Mouse (Mus musculus) ES-Bruce4 (cell line): Measurements from ENCODE around the gene Gm38431. TPM values are rescaled to one million over a fixed set of nuclear protein-coding genes. Genes with fewer than 3 reads are reported as not detected.

Experiments used
- H3K27ac ChIP-seq: 2 replicates; pipeline ENCODE4 v1.5.1; 2012; ENCODE audit warnings: low read length, inconsistent platforms; ENCODE audit not compliant: insufficient read depth
- H3K27me3 ChIP-seq: 2 replicates; pipeline ENCODE4 v1.6.1; 2012; ENCODE audit warnings: mild to moderate bottlenecking, low read length, inconsistent platforms; ENCODE audit not compliant: control insufficient read depth, poor library complexity, insufficient read depth, severe bottlenecking
- H3K36me3 ChIP-seq: 2 replicates; pipeline ENCODE4 v1.6.1; 2012; ENCODE audit warnings: inconsistent platforms, mild to moderate bottlenecking, low read length, moderate library complexity; ENCODE audit not compliant: control insufficient read depth, poor library complexity, insufficient read depth, severe bottlenecking
- H3K4me1 ChIP-seq: one replicate; pipeline ENCODE4 v1.8.1; 2011; ENCODE audit warnings: low read length; ENCODE audit not compliant: control insufficient read depth, insufficient read depth
- H3K4me3 ChIP-seq: 2 replicates; pipeline ENCODE4 v1.5.1; 2011; ENCODE audit warnings: low read depth, mild to moderate bottlenecking, low read length
- H3K9ac ChIP-seq: 2 replicates; pipeline ENCODE4 v1.6.1; 2012; ENCODE audit warnings: low read depth, mild to moderate bottlenecking, inconsistent platforms; ENCODE audit not compliant: poor library complexity, severe bottlenecking
- H3K9me3 ChIP-seq: replicated peaks from 2 replicates; pipeline ENCODE4 v1.6.1; 2012; ENCODE audit warnings: mild to moderate bottlenecking, low read length, inconsistent platforms; ENCODE audit not compliant: control insufficient read depth, poor library complexity, insufficient read depth, severe bottlenecking
- CTCF ChIP-seq: IDR thresholded peaks from one replicate; pipeline ENCODE4 v1.8.1; 2011; ENCODE audit warnings: low read depth, low read length
- EP300 ChIP-seq: IDR thresholded peaks from 2 replicates; pipeline ENCODE4 v1.6.1; 2011; ENCODE audit warnings: low read depth, low read length; ENCODE audit not compliant: insufficient read depth
- POLR2A ChIP-seq: IDR thresholded peaks from one replicate; pipeline ENCODE4 v1.8.1; 2011; ENCODE audit warnings: low read length; ENCODE audit not compliant: insufficient read depth
- polyA plus RNA-seq: library from polyadenylated mRNA; stranded (reverse); fragments of >200 nt; gene quantifications from 2 replicates; pipeline ENCODE4 v1.2.4, GENCODE M21; 2011; ENCODE audit warnings: low read depth; ENCODE audit not compliant: missing spikeins, insufficient read depth, insufficient read length

Gene Gm38431
- polyA plus RNA-seq, 1 experiment, result 4.7 TPM

- Histone ChIP-seq H3K9me3 (no peaks in the 10 kb centered on the region), H3K27ac (no peak overlapping the region), H3K9ac (no peak overlapping the region), H3K27me3 (no peaks in the 10 kb centered on the region), H3K36me3 (no peaks in the 10 kb centered on the region), H3K4me3 (no peak overlapping the region), H3K4me1 (no peaks in the 10 kb centered on the region)
- no peak for TF ChIP-seq POLR2A
- no peak for TF ChIP-seq CTCF
- TF ChIP-seq EP300, result no peak
Observed at GRCm38 (mm10) chr9:21100447-21101161, 8.8 kb upstream of the Gm38431 start.

GRCm38 (mm10) chr9:21097793-21098192 lies 6.0 kb upstream of the Gm38431 start:
- no peak overlapping the region for H3K4me3 ChIP-seq
- TF ChIP-seq POLR2A, result no peak
- TF ChIP-seq CTCF, result no peak

DNA sequence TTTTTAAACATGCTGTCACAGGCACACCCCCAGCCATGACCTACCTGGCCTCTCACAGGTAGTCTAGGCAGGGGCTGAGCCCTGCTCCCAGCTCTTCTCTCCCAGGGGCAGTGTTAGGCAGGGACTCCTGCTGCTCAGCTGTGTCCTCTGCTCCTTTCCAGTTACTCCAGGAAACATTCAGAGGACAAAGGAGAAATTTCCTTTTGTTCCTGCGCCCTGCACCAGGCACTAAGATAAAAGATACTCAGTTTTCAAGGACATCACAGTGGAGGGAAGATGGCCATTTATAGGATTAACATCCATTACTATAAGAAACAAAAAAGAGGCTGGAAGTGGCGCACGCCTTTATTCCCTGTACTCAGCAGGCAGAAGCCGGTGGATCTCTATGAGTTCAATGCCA lies 4.2 kb upstream of the Gm38431 start:
- H3K9me3 ChIP-seq, result no peaks in the 10 kb centered on the region
- no peak overlapping the region for H3K9ac ChIP-seq
- H3K27me3 ChIP-seq, result no peaks in the 10 kb centered on the region
- no peaks in the 10 kb centered on the region for H3K4me1 ChIP-seq
- TF ChIP-seq CTCF, result no peak
- no peak overlapping the region for H3K4me3 ChIP-seq
- H3K27ac ChIP-seq, result no peak overlapping the region
- H3K36me3 ChIP-seq, result no peaks in the 10 kb centered on the region

More at GRCm38 (mm10) chr9:21097793-21098192, 6.0 kb upstream of the Gm38431 start:
- no peaks in the 10 kb centered on the region for H3K9me3 ChIP-seq
- H3K36me3 ChIP-seq, result no peaks in the 10 kb centered on the region
- H3K9ac ChIP-seq, result no peak overlapping the region
- no peaks in the 10 kb centered on the region for H3K4me1 ChIP-seq
- H3K27ac ChIP-seq, result no peak overlapping the region
- no peaks in the 10 kb centered on the region for H3K27me3 ChIP-seq

DNA sequence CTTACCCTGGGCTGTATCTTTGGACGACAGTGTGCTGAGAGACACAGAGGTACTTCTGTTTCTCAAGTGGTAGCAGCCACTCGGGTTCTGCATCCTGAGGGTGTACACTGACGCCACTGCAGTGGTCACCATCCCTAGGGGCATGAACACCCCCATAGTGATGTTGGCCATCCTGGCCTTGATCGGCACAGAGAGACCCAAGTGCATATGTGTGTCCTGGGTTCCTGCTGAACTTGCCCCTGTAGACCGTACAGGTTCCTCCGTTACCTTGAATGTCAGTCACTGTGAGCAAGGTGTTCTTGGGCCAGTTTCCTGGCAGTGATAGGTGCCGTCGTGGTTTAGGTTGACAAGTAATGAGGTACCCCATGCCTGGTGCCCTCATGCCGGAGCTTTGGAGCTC lies 1.6 kb upstream of the Gm38431 start:
- Histone ChIP-seq H3K36me3 (peaks cover 16% of the 10 kb centered on the region), H3K27ac (no peak overlapping the region), H3K4me1 (peaks cover 2% of the 10 kb centered on the region), H3K9ac (no peak overlapping the region), H3K9me3 (no peaks in the 10 kb centered on the region), H3K4me3 (no peak overlapping the region), H3K27me3 (no peaks in the 10 kb centered on the region)
- no peak for TF ChIP-seq CTCF
- no peak for TF ChIP-seq POLR2A
- no peak for TF ChIP-seq EP300

- peaks cover 35% of the 10 kb centered on the region for H3K36me3 ChIP-seq
- H3K27ac ChIP-seq, result no peak overlapping the region
- H3K9me3 ChIP-seq, result no peaks in the 10 kb centered on the region
- TF ChIP-seq POLR2A, result no peak
- TF ChIP-seq CTCF, result no peak
- TF ChIP-seq EP300, result no peak
- peak overlapping the region; percentile 92 for H3K4me3 ChIP-seq
- peak overlapping the region; percentile 92 for H3K9ac ChIP-seq
- peaks cover 2% of the 10 kb centered on the region for H3K4me1 ChIP-seq
- no peaks in the 10 kb centered on the region for H3K27me3 ChIP-seq
Observed at GRCm38 (mm10) chr9:21090972-21091706, 658 bp downstream of the Gm38431 start.

GRCm38 (mm10) chr9:21090537-21090936 lies 1.3 kb downstream of the Gm38431 start:
- Histone ChIP-seq H3K4me3 (peak overlapping the region; percentile 92), H3K9ac (peak overlapping the region; percentile 92), H3K9me3 (no peaks in the 10 kb centered on the region), H3K27me3 (no peaks in the 10 kb centered on the region), H3K36me3 (peaks cover 41% of the 10 kb centered on the region), H3K4me1 (peaks cover 2% of the 10 kb centered on the region), H3K27ac (no peak overlapping the region)
- TF ChIP-seq EP300 (no peak), CTCF (no peak), POLR2A (no peak)
